Mouse (Mus musculus): ENCODE results near the gene Fpr-rs6. TPM values are rescaled to one million over a fixed set of nuclear protein-coding genes. Genes with fewer than 3 reads are reported as not detected.

The Fpr-rs6 gene
- not detected in 2 replicates for polyA plus RNA-seq (2015; fragmentation: Nextera tagmentation; extraction: Ambion mirVana)

DNA sequence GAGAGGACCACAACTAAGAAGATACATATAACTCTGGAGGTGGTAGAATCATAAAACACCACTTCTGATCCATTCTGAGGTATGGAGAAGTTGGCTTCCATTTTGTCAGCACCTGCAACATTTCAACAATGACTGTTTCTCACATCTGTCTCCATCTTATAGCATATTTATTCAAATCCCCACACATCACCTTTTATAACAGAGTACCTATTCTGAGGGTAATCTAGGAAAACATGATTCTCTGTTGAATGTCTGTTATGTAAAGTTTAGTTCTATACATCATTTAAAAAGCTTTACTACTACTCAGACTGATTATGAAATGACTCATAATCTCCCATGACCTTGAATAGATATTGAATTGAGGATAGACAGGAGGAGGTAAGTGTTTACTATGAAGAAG, at the start of gene Fpr-rs6:
Gene Fpr-rs6, minus strand, starts transcription at position 101 of the 400 bp plus-strand sequence.
- Histone ChIP-seq H3K27me3 (ENCODE audit: control insufficient read depth, insufficient read depth, low read length) (no peaks in the 10 kb centered on the region), H3K36me3 (ENCODE audit: control insufficient read depth, insufficient read depth, low read length) (no peaks in the 10 kb centered on the region), H3K4me3 (replicated peaks; ENCODE audit: low read length) (no peak within 1 kb of the TSS), H3K4me1 (ENCODE audit: control insufficient read depth, insufficient read depth, low read length) (no peaks in the 10 kb centered on the region), H3K27ac (ENCODE audit: low read length) (no peak within 1 kb of the TSS), H3K4me2 (ENCODE audit: low read depth, low read length) (no peak within 1 kb of the TSS), H3K9me3 (replicated peaks; ENCODE audit: control insufficient read depth, low read length) (0 out of 2 replicates have a peak, but pooled peaks cover 4% of the 10 kb centered on the region), H3K9ac (ENCODE audit: low read length) (no peak within 1 kb of the TSS)
- ATAC-seq (ENCODE audit: insufficient read depth, low FRiP score): no peak

Other genes starting within 250 kb of the Fpr-rs6 start
- gene Vmn2r104, start 134.8 kb downstream of the Fpr-rs6 start, polyA plus RNA-seq (2015; fragmentation: Nextera tagmentation; extraction: Ambion mirVana): not detected in 2 replicates
- not detected in 2 replicates for gene Fpr-rs7, start 68.9 kb downstream of the Fpr-rs6 start, polyA plus RNA-seq (2015; fragmentation: Nextera tagmentation; extraction: Ambion mirVana)
- gene Vmn2r105, start 52.0 kb upstream of the Fpr-rs6 start, polyA plus RNA-seq (2015; fragmentation: Nextera tagmentation; extraction: Ambion mirVana): not detected in 2 replicates
- gene Vmn2r106, start 102.5 kb upstream of the Fpr-rs6 start, polyA plus RNA-seq (2015; fragmentation: Nextera tagmentation; extraction: Ambion mirVana): not detected in 2 replicates
- not detected in 2 replicates for gene Vmn2r107, start 162.1 kb upstream of the Fpr-rs6 start, polyA plus RNA-seq (2015; fragmentation: Nextera tagmentation; extraction: Ambion mirVana)
- gene Vmn1r224, start 231.0 kb upstream of the Fpr-rs6 start, polyA plus RNA-seq (2015; fragmentation: Nextera tagmentation; extraction: Ambion mirVana): not detected in 2 replicates

Data from stomach, embryonic 16.5 days (tissue).